Mouse (Mus musculus) left cerebral cortex, postnatal 4 days (tissue): Measurements from ENCODE around the gene Nlrx1. TPM values are rescaled to one million over a fixed set of nuclear protein-coding genes. Genes with fewer than 3 reads are reported as not detected.
"Not testable (repeated sequence)": the region's sequence is repeated elsewhere in the genome, so short reads cannot be mapped to it uniquely, and the experiment has no call there.

Experiments used
- DNase-seq: peaks from one replicate; pipeline ENCODE4 v3.0.0-alpha.2; 2022
- intact Hi-C: fragments of 180-260 bp; cut with DNase I; formaldehyde crosslinking; loops from one replicate; pipeline ENCODE4 v1.15.1; 2025
- total RNA-seq, 2 experiments: library from RNA; stranded (reverse); gene quantifications; 2 replicates each; pipeline ENCODE4 v1.2.3; 2021

Gene Nlrx1
- total RNA-seq, result 1 to 10 TPM; 8.3 to 8.8 TPM

- no peak for DNase-seq
- intact Hi-C loops, result no loop called here
These were observed at the start of gene Nlrx1 for GRCm38 (mm10) chr9:44268432-44268831. TSS of gene Nlrx1 (minus strand) at chr9:44268599.

GRCm38 (mm10) chr9:44317452-44317851 is 49.1 kb upstream of the Nlrx1 start:
- DNase-seq, result no peak

GRCm38 (mm10) chr9:44314910-44315309 is 46.5 kb upstream of the Nlrx1 start:
- intact Hi-C loops, result no loop called here
- no peak for DNase-seq

More at GRCm38 (mm10) chr9:44317452-44317851, 49.1 kb upstream of the Nlrx1 start:
- intact Hi-C loops, result no loop called here

GRCm38 (mm10) chr9:44314257-44314547 is 45.8 kb upstream of the Nlrx1 start:
- no peak for DNase-seq
- intact Hi-C loops, result no loop called here

GRCm38 (mm10) chr9:44313476-44314256 is 45.3 kb upstream of the Nlrx1 start:
- intact Hi-C loops, result no loop called here
- peak; percentile 74 for DNase-seq

GRCm38 (mm10) chr9:44311136-44312134 is 43.0 kb upstream of the Nlrx1 start:
- intact Hi-C loops, result no loop called here
- DNase-seq, result no peak

GRCm38 (mm10) chr9:44310750-44311135 is 42.3 kb upstream of the Nlrx1 start:
- no peak for DNase-seq
- intact Hi-C loops, result no loop called here

GRCm38 (mm10) chr9:44309756-44310155 is 41.4 kb upstream of the Nlrx1 start:
- no peak for DNase-seq
- intact Hi-C loops, result no loop called here

- intact Hi-C loops, result no loop called here
- DNase-seq, result no peak
These were observed 38.8 kb upstream of the Nlrx1 start for GRCm38 (mm10) chr9:44307248-44307647.

- intact Hi-C loops, result no loop called here
- no peak for DNase-seq
These were observed 38.1 kb upstream of the Nlrx1 start for GRCm38 (mm10) chr9:44306532-44306931.

- intact Hi-C loops, result no loop called here
- DNase-seq, result peak; percentile 99
These were observed 37.2 kb upstream of the Nlrx1 start, which contains the start of gene Hinfp for GRCm38 (mm10) chr9:44305466-44306079. TSS of gene Hinfp (minus strand) at chr9:44305671.

- intact Hi-C loops, DNase-seq: not testable (repeated sequence)
These were observed 31.6 kb upstream of the Nlrx1 start for GRCm38 (mm10) chr9:44300001-44300400.

- intact Hi-C loops, result no loop called here
- peak; percentile 39 for DNase-seq
These were observed 24.1 kb upstream of the Nlrx1 start for GRCm38 (mm10) chr9:44292490-44292889.

GRCm38 (mm10) chr9:44288959-44289291 is 20.5 kb upstream of the Nlrx1 start:
- DNase-seq, result no peak
- intact Hi-C loops, result no loop called here

- peak; percentile 47 for DNase-seq
- intact Hi-C loops, result no loop called here
These were observed 19.9 kb upstream of the Nlrx1 start, which contains the start of gene Abcg4 for GRCm38 (mm10) chr9:44288076-44288958. TSS of gene Abcg4 (minus strand) at chr9:44288615.

- DNase-seq, result peak; percentile 57
- intact Hi-C loops, result no loop called here
These were observed 19.1 kb upstream of the Nlrx1 start for GRCm38 (mm10) chr9:44287401-44288075.

GRCm38 (mm10) chr9:44287003-44287400 is 18.6 kb upstream of the Nlrx1 start:
- intact Hi-C loops, result no loop called here
- DNase-seq, result no peak

- intact Hi-C loops, result no loop called here
These were observed 18.0 kb upstream of the Nlrx1 start for GRCm38 (mm10) chr9:44286256-44286850.

GRCm38 (mm10) chr9:44283183-44283582 is 14.8 kb upstream of the Nlrx1 start:
- DNase-seq, result no peak
- intact Hi-C loops, result no loop called here

More at GRCm38 (mm10) chr9:44286256-44286850, 18.0 kb upstream of the Nlrx1 start:
- no peak for DNase-seq
